Mouse (Mus musculus) bone marrow, adult 2 months (tissue): ENCODE data around the gene Pias4. TPM values are rescaled to one million over a fixed set of nuclear protein-coding genes. Genes with fewer than 3 reads are reported as not detected.

Experiments
- H3K27ac ChIP-seq: fragments of 200-500 bp; 2 replicates; pipeline ENCODE4 v1.5.1; 2012; ENCODE audit warnings: low read depth, mild to moderate bottlenecking, control low read depth, inconsistent platforms, low read length; ENCODE audit not compliant: control insufficient read depth, poor library complexity, insufficient read depth
- H3K4me1 ChIP-seq: fragments of 200-500 bp; 2 replicates; pipeline ENCODE4 v1.6.1; 2011; ENCODE audit warnings: low read length; ENCODE audit not compliant: control insufficient read depth, insufficient read depth
- H3K4me3 ChIP-seq: fragments of 200-500 bp; replicated peaks from 2 replicates; pipeline ENCODE3; 2011; ENCODE audit warnings: mild to moderate bottlenecking, low read depth, low read length, control low read depth; ENCODE audit not compliant: control insufficient read depth
- CTCF ChIP-seq: fragments of 200-500 bp; IDR thresholded peaks from 2 replicates; pipeline ENCODE4 v1.5.1; 2011; ENCODE audit warnings: low read length, control low read depth; ENCODE audit not compliant: control insufficient read depth, insufficient read depth
- POLR2A ChIP-seq: fragments of 200-500 bp; IDR thresholded peaks from 2 replicates; pipeline ENCODE4 v1.6.1; 2011; ENCODE audit warnings: low read depth, mild to moderate bottlenecking, control low read depth, low read length, borderline replicate concordance; ENCODE audit not compliant: control insufficient read depth
- WGBS: fragments of 180-500 bp; shearing (Covaris S2); methylation state at CpG from one replicate; pipeline ENCODE4 v1.1.7; 2018; 5-methylcytosine and 5-hydroxymethylcytosine counted together
- polyA plus RNA-seq: library from polyadenylated mRNA; stranded (reverse); fragments of >200 nt; gene quantifications from 2 replicates; pipeline ENCODE4 v1.2.4, GENCODE M21; 2011; ENCODE audit warnings: low replicate concordance; ENCODE audit not compliant: missing spikeins, insufficient read depth, insufficient read length

Pias4 gene
- polyA plus RNA-seq, 1 experiment: 29.0 TPM

DNA sequence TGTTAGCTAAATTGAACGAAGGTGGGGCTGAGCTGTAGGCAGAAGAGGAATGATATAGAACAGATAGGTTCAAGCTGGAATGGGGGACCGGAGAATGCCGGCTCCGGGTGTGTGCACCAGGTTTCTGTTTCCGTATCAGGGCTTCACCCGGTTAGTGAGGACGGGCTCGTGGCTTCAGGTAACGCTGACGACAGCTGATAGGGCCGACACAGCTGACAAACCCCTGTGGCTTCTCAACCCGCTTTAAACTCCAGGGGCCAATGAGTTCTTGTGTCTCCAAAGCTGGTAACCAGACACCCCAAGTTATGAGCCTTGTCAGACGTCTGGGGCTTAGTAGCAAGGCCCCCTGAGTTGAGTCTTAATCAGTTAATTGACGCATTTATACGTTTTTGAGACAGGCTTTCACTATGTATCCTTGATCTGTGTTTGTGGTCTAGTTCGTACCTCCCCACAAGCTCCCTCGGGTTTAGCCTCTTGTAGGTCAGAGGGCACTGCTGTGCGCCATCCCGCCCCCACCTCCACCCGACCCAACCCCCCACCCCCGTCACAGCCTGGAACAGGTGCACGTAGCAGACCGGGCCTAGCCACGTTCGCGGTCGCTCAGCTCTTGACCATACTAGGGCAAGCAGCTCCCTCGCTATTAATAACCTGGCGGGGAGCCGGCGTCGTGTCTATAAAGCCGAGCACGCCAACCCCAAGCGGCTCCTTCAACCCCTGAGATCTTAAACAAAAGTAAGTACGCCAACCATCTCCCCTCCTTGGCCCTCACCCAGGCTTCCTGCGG lies 26.5 kb upstream of the Pias4 start:
- H3K27ac ChIP-seq: peak overlapping the region; percentile 56
- peaks cover 3% of the 10 kb centered on the region for H3K4me1 ChIP-seq
- TF ChIP-seq POLR2A (no peak), CTCF (no peak)
- H3K4me3 ChIP-seq: no peak overlapping the region
- WGBS: 5% methylated on average over 37 of the region's 37 CpGs

DNA sequence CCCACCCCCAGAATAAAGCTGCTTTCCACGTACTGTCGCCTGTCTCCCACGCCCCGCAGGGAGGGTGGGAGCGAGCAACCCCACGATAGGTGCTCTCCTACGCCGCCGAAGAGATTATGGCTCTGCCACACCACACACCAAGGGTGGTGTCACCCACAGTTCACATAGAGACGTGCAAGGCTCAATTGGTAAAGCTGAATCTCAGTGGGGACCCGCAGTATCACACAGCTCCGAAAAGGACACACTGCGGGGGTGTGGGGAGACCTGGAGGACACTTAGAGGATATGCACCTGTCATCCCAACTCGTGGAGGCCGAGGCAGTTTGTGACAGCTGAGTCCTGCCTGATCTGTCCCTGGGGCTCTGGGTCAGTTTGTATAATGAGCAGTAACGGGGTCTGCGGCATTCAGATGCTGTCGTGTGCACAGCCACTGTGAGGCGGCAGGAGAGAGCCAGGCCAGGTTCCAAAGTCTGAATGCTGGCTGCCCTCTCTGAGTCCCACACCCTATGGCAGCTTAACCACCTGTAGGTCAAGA lies 25.3 kb upstream of the Pias4 start:
- peak overlapping the region; percentile 99; the same call in 1 of the 2 replicates for H3K27ac ChIP-seq
- H3K4me1 ChIP-seq: peaks cover 3% of the 10 kb centered on the region
- 4% methylated on average over 19 of the region's 19 CpGs for WGBS
- no peak for TF ChIP-seq CTCF
- no peak for TF ChIP-seq POLR2A
- H3K4me3 ChIP-seq: peak overlapping the region; percentile 95

DNA sequence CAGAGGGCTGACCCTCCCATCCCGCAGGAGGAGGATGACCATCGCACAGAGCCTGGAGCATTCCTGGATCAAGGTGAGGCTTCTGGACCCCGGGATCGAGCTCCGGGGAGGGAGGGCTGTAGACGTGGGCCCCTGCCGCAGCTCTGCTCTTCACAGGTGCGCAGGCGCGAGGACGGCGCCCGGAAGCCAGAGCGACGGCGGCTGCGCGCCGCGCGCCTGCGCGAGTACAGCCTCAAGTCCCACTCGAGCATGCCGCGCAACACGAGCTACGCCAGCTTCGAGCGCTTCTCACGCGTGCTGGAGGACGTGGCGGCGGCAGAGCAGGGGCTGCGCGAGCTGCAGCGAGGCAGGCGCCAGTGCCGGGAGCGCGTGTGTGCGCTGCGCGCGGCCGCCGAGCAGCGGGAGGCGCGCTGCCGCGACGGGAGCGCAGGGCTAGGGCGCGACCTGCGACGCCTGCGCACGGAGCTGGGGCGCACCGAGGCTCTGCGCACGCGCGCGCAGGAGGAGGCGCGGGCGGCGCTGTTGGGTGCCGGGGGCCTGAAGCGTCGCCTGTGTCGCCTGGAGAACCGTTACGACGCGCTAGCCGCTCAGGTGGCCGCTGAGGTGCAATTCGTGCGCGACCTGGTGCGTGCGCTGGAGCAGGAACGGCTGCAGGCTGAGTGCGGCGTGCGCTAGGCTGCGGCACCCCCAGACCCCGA lies 24.7 kb upstream of the Pias4 start:
- H3K4me1 ChIP-seq: peaks cover 3% of the 10 kb centered on the region
- peak overlapping the region; percentile 99 for H3K27ac ChIP-seq
- TF ChIP-seq POLR2A (peak; percentile 74; the same call in 1 of the 2 replicates), CTCF (no peak)
- H3K4me3 ChIP-seq: peak overlapping the region; percentile 95
- under 1% methylated on average over 92 of the region's 93 CpGs for WGBS

DNA sequence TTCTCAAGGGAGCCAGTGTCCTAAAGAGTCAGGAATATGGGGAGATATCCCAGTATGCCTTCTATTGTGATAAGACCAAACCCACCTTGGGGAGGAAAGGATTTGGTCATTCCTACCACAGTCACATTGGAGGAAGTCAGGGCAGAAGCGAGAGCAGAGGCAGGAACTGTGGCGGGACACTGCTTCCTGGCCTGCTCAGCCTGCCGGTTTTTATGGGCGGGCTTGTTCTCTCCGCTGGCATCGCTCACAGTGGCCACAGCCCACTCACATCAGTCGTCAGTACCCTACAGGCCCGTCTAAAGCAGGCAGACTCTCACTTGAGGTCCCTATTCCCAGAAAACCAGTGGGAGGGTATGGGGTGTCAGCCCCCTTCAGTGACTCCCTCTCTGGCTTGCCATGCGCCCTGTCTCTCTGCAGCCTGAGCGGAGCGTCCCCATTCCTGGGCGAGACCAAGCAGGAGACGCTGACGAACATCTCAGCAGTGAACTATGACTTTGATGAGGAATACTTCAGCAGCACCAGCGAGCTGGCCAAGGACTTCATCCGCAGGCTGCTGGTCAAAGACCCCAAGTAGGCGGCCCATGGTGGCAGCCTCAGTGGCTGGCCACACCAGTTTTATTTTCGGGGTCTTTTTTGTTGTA lies 23.7 kb upstream of the Pias4 start:
- 48% methylated on average over 18 of the region's 18 CpGs for WGBS
- no peak for TF ChIP-seq POLR2A
- no peak for TF ChIP-seq CTCF
- Histone ChIP-seq H3K4me3 (no peak overlapping the region), H3K4me1 (peaks cover 3% of the 10 kb centered on the region), H3K27ac (peak overlapping the region; percentile 16)

DNA sequence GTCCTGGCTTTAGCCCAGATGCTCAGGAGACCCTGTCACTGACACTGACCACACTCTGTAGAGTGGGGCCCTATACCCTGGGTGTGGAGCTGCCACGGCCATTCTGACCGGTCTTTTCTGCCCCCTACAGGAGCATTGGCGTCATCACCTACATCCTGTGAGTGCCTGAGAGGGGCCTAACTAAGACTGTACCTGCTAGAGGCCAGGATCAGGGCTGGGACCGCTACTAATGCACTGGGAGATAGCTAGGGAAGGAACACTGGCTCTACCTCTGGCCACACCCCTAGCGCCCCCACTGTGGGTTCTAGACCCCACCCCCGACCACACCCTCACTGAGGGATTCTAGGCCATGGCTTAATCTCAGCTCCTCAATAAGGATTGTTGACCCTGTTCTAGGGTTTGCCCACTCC lies 23.2 kb upstream of the Pias4 start:
- Histone ChIP-seq H3K4me1 (peaks cover 3% of the 10 kb centered on the region), H3K4me3 (no peak overlapping the region), H3K27ac (no peak overlapping the region)
- TF ChIP-seq POLR2A (no peak), CTCF (peak; percentile 26; the same call in 1 of the 2 replicates)
- 42% methylated on average over 6 of the region's 6 CpGs for WGBS

DNA sequence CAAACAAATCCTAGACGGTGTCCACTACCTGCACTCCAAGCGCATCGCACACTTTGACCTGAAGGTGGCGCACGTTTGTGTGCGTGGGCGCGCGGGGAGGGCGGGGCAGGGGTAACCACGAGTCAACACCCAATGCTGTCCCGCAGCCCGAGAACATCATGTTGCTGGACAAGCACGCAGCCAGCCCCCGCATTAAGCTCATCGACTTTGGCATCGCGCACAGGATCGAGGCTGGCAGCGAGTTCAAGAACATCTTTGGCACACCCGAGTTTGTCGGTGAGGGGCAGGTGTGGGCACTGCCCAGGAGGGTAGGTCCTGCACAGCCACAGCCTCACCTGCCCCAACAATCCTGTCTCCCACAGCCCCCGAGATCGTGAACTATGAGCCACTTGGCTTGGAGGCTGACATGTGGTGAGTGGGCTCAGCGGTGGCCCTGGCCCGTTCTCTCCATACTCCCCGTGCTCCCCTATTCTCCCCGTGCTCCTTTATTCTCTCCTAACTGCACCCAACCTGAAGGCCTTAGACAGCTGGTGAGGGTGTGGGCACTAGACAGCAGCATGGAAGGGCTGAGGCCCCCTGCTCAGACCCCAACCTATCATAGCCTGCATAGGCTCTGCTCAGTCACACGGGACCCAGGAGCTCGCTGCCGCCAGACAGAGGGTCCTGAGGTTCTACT lies 22.7 kb upstream of the Pias4 start:
- peaks cover 3% of the 10 kb centered on the region for H3K4me1 ChIP-seq
- no peak overlapping the region for H3K27ac ChIP-seq
- 78% methylated on average over 31 of the region's 31 CpGs for WGBS
- no peak overlapping the region for H3K4me3 ChIP-seq
- TF ChIP-seq CTCF (peak; percentile 44; the same call in 1 of the 2 replicates), POLR2A (peak; percentile 27; the same call in 1 of the 2 replicates)

DNA sequence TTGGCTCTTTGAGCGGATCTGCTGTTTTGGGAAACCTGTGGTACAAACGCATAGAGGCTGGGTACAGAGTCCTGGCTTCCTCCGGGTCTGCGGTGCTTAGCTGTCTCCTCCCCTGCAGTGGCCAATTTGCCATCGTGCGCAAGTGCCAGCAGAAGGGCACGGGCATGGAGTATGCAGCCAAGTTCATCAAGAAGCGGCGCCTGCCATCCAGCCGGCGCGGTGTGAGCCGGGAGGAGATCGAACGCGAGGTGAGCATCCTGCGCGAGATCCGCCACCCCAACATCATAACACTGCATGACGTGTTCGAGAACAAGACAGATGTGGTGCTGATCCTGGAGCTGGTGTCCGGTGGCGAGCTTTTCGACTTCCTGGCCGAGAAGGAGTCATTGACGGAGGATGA lies 22.1 kb upstream of the Pias4 start:
- peaks cover 3% of the 10 kb centered on the region for H3K4me1 ChIP-seq
- H3K4me3 ChIP-seq: no peak overlapping the region
- 89% methylated on average over 26 of the region's 26 CpGs for WGBS
- TF ChIP-seq CTCF (no peak), POLR2A (no peak)
- H3K27ac ChIP-seq: no peak overlapping the region
